Mouse (Mus musculus): ENCODE measurements around the gene Spats2l. TPM values are rescaled to one million over a fixed set of nuclear protein-coding genes. Genes with fewer than 3 reads are reported as not detected.
A peak's percentile ranks its signal among the peaks of the same experiment; 100 is the strongest.

Gene Spats2l
- polyA plus RNA-seq, 1 experiment from 2014 or later = 59.2 TPM

GRCm38 (mm10) chr1:57996133-57996615, 222.2 kb downstream of the Spats2l start:
- ChIA-PET POLR2A (no interaction called here), CTCF (interaction anchor here (0.9 to 1.7 kb wide), 3 partner anchors 26 to 73 kb away, joined by 3 to 5 read pairs (median 4); no protein-coding TSS in a partner anchor)
- in situ Hi-C loops (cut with MboI; ENCODE audit: low pct_unique_long_range_greater_than_20kb) = no loop called here
- DNase-seq (ENCODE audit: low read depth, low spot score) (no peak), ATAC-seq (peak; percentile 71)
- no peak for TF ChIP-seq CTCF (IDR thresholded peaks at IDR 0.05)
- H3K27me3 ChIP-seq = no peaks in the 10 kb centered on the region

Other genes starting within 250 kb of the Spats2l start
- 12.0 TPM for gene Sgo2a, start 221.8 kb downstream of the Spats2l start, polyA plus RNA-seq (2021)
- 24.1 TPM for gene Kctd18, start 244.8 kb downstream of the Spats2l start, polyA plus RNA-seq (2021)